Mouse (Mus musculus): ENCODE data around the gene Hdac4.

- TF ChIP-seq POLR2A (IDR thresholded peaks at IDR 0.05; ENCODE audit: control insufficient read depth, low read depth, low read length) (no peak), CTCF (IDR thresholded peaks at IDR 0.05; ENCODE audit: control insufficient read depth, insufficient read depth, insufficient replicate concordance, low read depth, low read length) (no peak)
These were observed 209.7 kb downstream of the Hdac4 start for GRCm38 (mm10) chr1:91985783-91986182.

Data from testis, adult 2 months (tissue).